Mouse (Mus musculus) spleen, adult 2 months (tissue): Measurements from ENCODE around the gene Clta.

ENCODE experiments used
- CTCF ChIP-seq: fragments of 200-500 bp; IDR thresholded peaks from 2 replicates; pipeline ENCODE4 v1.5.1; 2011; ENCODE audit warnings: mild to moderate bottlenecking, inconsistent platforms; ENCODE audit not compliant: insufficient read depth, insufficient read length, insufficient replicate concordance; ENCODE audit errors: extremely low read depth
- POLR2A ChIP-seq: fragments of 200-500 bp; IDR thresholded peaks from 2 replicates; pipeline ENCODE4 v1.6.1; 2011; ENCODE audit warnings: low read depth, low read length, inconsistent platforms

- TF ChIP-seq CTCF (no peak), POLR2A (no peak)
These were observed 69.5 kb downstream of the Clta start for GRCm38 (mm10) chr4:44073799-44074198.
